Mouse (Mus musculus) olfactory bulb, adult 2 months (tissue): ENCODE results near the gene Lrrc8c.

Experiments
- CTCF ChIP-seq: fragments of 200-500 bp; IDR thresholded peaks from 2 replicates; pipeline ENCODE4 v1.5.1; 2012; ENCODE audit warnings: low read depth, mild to moderate bottlenecking, low read length, moderate library complexity; ENCODE audit not compliant: insufficient read depth
- POLR2A ChIP-seq: fragments of 200-500 bp; IDR thresholded peaks from 2 replicates; pipeline ENCODE4 v1.6.1; 2012; ENCODE audit warnings: mild to moderate bottlenecking, low read depth, low read length, moderate library complexity; ENCODE audit not compliant: insufficient read depth

- TF ChIP-seq CTCF (no peak), POLR2A (no peak)
Measured at GRCm38 (mm10) chr5:105483632-105484031, 35.6 kb upstream of the Lrrc8c start.
